Mouse (Mus musculus) cerebellum, postnatal 10 days (tissue): ENCODE data around the gene Gdpd4.

Experiments
- DNase-seq, 2 experiments: peaks; one replicate each; pipeline ENCODE4 v3.0.0; 2021; ENCODE audit warnings: mixed read lengths in 2 of 2

The Gdpd4 gene

DNA sequence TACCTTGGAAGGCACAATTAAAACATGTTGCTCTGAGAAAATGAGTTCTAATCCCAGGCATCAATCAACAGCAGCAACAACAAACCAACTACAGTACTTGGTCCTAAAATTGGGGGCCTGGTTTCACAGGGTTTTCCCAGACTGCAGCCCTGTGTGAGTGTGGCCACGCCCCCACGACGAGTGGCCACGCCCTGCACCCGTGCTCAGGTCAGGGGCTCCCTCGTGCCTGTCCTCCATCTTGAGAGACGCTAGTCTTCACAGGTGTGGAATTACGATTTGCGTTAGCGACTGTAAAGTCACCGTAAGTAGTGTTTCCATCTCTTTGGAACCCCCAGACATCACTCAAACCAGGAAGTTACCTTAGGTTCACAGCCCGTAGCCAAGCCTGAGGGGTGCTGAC is at the start of gene Gdpd4:
TSS of gene Gdpd4 (plus strand) at position 214 of the 400 bp plus-strand sequence.
- DNase-seq: no peak

GRCm38 (mm10) chr7:97872396-97872795 is 47.4 kb upstream of the Gdpd4 start:
- DNase-seq: peak; percentile 46 to 56

DNA sequence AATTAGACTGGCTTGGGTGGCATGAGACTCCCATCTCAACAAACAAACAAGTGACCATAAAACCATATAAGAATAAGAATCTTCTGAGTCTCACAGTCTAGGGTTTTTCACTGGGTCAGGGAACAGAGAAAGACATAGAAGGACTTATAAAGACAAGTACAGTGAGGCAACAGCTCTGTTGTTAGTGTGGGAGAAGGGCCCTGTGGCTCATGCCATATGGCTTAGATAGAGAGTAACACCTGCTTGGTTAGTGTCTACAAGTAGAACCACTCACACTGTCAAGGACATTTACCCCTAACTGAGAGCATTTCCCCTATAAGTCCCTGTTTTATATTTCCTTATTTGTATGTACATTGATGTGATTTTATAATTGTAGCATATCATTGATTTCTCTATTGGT is 46.4 kb upstream of the Gdpd4 start:
- peak; percentile 50 to 55 for DNase-seq

DNA sequence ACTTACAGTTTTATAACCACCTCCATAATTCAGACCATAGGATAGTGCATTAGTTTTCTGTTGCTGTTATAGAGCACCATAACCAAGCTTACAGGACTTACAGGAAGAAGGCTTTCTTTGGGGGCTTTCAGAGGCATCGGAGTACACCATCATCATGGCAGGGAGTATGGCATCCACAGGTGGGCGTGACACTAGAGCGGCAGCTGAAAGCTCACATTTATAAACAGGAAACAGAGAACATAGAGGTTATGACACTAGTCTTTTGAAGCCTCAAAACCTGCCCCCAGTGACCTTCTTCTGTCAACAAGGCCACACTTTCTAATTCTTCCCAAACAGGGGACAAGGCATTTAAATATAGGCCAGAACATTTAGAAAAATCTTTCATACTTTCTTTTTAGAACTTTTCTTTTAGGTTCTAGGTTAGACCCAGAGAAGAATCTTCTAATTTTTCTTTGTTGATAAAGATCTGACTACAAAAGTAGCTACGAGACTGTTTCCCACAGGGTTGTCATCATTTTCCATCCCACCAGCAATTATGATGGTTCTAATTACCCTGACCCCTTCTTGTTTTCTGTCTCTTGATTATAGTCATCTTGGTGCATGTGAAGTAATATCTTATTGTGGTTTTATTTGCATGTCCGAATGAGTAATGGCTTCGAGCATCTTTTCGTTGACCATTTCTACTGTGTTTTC is 41.8 kb upstream of the Gdpd4 start:
- no peak for DNase-seq

DNA sequence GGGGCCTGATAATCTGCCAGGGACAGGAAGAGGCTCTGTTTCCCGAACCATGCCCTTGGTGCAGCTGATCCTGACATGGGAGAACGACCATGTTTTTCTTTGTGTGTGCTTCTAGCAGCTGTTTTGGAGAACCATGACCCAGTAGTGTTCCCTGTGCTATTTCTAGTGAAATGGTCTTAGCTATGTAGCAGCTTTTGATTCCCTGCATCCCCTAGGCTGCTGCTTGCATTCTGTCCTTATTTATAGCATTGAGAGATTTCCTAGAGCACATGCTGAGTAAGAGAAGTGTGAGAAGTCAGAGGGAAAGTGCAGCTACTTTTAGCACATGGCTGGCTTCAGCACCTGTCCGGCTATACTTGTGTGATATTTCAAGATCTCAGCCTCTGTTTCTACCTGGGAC is 8.1 kb upstream of the Gdpd4 start:
- DNase-seq: peak in 1 of 2 experiments; percentile 7

DNA sequence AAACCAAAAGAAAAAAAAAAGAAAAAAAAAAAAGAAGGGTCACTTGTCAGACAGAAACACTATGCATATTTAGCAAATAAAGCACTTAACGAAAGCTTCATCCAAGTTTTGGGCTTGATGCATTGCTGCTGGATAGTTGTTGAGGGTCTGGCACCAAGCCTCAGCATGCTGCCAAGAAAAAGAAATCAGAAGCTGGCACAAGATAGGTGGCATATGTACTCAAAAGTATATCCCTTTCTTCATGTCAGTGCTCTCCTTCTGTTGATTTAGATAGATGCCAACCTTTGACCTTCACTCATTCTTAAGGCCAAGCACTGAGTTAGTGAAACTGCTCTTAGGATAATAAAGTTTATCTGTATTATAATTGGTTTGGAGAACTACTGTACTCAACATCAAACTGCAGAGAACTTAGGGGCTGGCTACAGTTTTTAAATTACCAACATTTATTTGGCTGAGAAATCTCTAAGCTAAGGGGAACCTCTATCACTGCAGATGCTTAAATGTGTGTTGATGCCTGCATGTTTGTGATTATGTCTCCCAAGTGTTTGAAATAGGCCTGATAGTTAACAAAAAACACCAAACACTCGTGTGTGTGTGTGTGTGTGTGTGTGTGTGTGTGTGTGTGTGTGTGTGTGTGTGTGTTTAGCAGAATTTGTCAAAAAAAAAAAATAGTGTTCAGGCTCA is 4.8 kb upstream of the Gdpd4 start:
- peak; percentile 63 to 76 for DNase-seq

DNA sequence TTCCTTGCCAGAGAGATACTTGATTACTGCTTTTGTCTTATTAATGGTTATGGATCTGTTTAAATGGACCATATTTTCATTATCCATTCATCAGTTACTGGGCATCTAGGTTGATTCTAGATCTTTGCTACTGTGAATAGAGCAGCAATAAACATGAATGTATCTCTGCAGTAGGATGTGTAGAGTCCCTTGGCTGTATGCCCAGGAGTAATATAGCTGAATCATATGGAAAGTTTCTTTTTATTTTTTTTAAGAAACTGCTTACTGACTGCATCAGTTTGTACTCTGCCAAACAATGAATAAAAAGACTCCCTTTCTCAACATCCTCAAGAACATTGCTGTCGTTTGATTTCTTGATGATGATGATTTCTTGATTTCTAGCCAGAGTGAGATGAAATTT is 6.1 kb downstream of the Gdpd4 start:
- DNase-seq: no peak

DNA sequence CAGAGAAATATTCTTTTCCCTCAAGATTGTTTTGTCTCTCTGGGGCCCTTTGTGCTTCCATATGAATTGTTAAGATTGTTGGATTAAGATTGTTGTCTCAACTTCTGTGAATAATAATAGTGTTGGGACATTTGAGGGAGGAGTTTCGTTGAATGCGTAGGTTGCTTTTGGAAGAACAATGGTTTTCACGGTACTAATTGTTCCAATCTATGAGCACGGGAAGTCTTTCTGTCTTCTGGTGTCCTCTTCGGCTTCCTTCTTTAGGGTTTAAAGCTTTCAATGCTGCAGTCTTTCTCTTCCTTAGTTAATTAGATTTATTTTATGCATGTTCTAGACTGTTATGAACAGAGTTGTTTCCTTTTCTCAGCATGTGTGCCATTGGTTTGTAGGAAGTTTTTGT is 7.2 kb downstream of the Gdpd4 start:
- DNase-seq: no peak

DNA sequence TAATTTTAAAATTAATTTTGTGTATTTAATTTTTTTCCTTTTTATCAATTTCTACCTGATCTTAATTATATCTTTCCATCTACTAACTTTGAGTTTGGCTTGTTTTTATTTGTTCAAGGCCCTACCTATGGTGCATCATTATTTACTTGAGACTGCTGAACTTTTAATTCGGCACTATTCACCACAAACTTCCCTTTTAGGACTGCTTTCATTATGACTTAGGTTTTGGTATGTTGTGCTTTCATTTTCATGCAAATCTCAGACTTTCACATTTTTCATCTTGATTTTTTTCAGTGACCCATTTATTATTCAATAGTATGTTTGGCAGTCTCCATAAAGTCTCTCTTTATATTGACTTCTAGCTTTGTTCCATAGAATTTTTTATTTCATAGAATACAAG is 24.7 kb downstream of the Gdpd4 start:
- no peak for DNase-seq

- no peak for DNase-seq
Measured at GRCm38 (mm10) chr7:97972486-97972885, 52.7 kb downstream of the Gdpd4 start.

- peak; percentile 58 to 60 for DNase-seq
Measured at GRCm38 (mm10) chr7:97977463-97977862, 57.7 kb downstream of the Gdpd4 start.

DNA sequence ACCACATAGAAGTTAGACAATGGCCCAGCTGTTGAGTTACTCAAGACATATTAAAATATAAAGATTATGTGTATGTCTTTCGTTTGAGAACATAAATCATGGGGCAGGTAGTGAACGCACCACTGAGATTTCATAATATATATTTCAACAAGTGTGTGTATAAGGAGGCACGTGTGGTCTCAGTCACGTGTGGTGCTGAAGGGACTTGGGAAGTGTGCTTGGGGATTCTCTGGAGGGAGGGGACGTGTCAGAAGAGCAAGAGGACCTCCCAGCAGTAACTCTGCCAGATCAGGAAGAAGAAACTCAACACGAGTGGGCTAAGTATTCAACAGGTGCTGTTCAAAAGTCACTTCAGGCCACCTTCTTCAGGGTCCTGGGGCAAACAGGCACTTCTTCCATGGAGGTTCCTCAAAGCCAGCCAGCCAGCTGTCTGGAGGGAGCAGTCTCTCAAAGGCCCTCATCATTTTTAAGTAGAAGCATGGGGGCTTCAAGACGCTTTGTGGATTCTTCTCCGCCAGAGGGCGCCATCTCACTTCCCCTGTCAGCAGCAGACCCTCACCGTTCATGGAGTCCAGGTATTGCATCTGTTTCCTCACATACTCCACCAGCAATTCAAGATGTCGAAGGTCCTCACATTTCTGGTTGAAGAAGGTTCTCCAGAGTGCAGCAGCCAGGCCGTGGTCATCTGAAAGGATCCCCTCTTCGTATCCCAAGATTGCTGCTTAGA is 64.5 kb downstream of the Gdpd4 start:
- DNase-seq: peak; percentile 59 to 66

- no peak for DNase-seq
Measured at GRCm38 (mm10) chr7:98002617-98003016, 82.9 kb downstream of the Gdpd4 start.

DNA sequence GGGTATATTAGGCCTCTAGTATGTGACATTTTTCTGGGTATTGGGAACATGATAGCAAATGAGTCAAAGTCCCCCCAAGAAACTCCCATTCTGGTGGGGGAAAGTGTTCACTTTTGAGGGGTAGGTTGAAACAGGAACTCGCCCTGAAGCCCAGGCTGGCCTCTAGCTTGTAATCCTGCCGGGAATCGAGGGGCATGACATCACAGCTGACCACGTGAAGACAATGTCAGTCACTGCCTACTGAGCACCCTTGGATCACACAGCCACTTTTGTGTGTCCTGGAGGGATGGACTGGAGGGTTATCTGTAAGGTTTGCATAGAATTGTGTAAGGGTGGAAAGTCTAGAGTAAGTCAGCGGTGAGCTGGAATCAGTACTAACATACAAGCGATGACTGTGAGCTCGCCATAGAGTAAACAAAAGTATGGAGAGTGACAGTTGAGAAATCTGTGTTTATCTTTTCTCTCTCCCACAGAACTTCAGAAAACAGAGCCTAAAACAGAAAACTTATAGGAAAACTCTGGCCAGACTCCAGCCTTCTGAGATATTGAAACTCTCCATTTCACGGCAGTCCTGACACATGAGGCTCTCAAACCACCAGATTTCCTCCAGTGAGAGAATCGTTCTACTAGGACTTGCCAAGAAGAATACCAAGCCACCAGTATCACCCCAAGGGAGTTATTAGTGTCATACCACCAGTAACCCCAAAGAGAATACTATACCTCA is 128.5 kb downstream of the Gdpd4 start:
- DNase-seq: no peak

- DNase-seq: peak; percentile 75 to 78
Measured at GRCm38 (mm10) chr7:98051980-98052379, 132.2 kb downstream of the Gdpd4 start.

GRCm38 (mm10) chr7:98054461-98054860 is 134.7 kb downstream of the Gdpd4 start:
- DNase-seq: no peak

GRCm38 (mm10) chr7:98054942-98055341 is 135.2 kb downstream of the Gdpd4 start:
- DNase-seq: no peak

DNA sequence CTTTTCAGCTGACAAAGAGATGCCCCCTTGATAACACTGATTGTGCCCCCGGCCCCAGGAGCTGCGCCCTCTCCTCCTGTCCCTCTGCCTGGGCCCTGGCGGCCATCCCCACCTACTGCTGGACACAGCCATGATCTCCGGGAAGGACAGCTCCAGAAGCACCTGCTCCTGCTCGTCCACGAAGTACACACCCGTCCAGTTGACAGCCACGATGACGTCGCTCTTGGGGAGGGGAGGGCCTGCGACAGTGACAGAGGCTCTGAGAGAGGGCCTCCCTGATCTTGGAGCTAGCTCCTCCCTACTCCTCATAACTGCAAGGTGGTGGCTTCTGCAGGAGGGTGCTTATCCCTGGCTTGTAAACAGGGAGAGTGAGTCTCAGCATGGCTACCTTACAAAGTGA is 146.5 kb downstream of the Gdpd4 start:
- no peak for DNase-seq

DNA sequence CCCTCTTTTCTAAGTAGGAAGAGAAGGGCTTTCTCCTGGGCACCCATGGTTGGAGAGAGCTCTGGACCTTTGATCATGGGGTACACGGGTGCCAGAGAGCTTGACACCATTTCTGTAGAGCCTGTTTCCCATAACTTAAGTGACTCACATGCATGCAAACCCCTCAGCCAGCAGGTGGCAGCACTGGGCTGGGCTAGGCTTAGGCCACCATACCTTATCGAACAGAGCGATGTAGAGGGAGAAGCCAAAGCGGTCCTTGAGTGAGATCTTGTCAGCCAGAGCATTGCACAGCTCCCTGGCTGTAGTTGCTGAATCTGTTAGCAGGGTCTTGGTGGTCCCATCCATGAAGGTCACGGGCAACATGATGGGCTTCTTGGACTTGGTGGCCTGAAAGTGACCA is 151.9 kb downstream of the Gdpd4 start:
- DNase-seq: peak; percentile 92 to 94

- DNase-seq: no peak
Measured at GRCm38 (mm10) chr7:98077453-98077852, 157.7 kb downstream of the Gdpd4 start.

- DNase-seq: no peak
Measured at GRCm38 (mm10) chr7:98082376-98082775, 162.6 kb downstream of the Gdpd4 start.

DNA sequence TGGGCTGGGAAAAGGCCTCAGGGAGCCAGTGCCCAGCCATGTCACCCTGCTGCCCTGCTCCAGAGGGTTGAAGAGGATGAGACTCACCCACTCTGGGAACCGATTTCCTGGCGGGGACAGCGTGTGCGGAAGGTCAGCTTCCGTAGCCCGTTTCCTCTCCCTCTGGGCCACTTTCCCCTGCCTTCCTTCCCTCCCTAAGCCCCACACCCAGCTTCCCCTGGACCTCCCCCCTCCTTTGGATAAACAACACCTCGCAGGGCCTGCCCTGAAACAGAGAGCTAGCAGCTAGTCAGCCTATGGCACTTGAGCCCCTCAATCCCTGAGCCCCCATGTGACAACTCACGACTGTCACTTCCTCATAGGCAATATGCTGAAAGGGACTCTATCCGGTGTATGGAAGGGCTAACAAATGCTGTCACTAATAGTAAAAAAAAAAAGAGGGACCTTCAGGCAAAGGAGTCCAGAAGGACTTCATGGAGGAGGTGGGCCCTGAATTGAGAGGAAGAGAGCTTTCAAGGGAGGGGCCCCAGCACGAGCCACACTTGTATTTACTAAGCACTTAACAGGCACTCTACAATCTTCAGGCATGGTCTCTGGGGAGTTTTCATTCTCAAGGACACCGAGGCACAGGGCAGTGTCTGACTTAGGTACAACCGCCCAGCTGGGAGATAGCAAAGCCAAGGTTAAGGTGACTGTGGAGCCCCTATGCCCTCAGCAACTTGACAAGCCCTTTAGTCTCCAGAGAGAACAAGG is 165.0 kb downstream of the Gdpd4 start:
- no peak for DNase-seq
